Mouse (Mus musculus): ENCODE data around the gene Zfp524. TPM values are rescaled to one million over a fixed set of nuclear protein-coding genes. Genes with fewer than 3 reads are reported as not detected.
"Not testable (repeated sequence)": the region's sequence is repeated elsewhere in the genome, so short reads cannot be mapped to it uniquely, and the experiment has no call there.

Gene Zfp524
- total RNA-seq, 2 experiments from 2014 or later, result 9.3 to 16.6 TPM

DNA sequence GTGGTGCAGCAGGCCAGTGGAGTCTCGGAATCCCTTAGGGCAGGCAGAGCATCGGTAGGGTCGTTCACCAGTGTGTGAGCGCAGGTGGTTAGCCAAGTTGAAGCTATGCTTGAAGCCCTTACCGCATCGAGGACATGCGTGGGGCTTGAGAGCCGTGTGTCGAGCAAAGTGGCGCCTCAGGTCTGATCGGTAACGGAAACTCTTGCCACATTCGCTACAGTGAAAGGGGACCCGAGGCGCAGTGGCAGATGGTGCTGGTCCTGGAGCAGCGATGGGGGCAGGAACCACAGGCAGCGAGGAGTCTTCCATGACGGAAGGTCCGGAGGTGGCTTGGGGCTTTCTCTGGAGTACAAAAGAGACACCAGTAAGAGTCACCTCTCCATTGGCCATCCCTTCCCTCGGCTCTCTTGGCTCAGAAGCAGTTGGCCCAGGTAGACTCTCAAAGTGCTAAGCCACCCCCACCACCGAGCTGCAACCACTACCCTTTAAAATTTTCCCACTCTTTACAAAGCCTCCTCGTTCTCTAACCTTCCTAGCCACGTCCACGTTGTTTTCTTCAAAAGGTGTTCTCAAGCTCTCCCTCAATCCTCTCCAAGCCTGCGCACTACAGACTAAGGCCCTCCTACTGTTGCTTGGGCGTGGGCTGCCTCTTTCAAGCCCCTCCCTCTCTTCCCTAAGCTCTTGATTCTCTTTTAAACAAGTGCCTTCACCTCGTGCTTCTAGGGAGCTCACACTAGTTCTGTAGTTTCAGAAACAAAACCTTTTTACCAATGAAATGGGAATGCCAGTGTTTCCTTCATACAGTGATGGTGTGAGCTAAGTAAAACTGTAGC, 1.3 kb upstream of the Zfp524 start:
- no peak for ATAC-seq (replicated peaks; ENCODE audit: low FRiP score, low TSS enrichment, poor library complexity, severe bottlenecking)

DNA sequence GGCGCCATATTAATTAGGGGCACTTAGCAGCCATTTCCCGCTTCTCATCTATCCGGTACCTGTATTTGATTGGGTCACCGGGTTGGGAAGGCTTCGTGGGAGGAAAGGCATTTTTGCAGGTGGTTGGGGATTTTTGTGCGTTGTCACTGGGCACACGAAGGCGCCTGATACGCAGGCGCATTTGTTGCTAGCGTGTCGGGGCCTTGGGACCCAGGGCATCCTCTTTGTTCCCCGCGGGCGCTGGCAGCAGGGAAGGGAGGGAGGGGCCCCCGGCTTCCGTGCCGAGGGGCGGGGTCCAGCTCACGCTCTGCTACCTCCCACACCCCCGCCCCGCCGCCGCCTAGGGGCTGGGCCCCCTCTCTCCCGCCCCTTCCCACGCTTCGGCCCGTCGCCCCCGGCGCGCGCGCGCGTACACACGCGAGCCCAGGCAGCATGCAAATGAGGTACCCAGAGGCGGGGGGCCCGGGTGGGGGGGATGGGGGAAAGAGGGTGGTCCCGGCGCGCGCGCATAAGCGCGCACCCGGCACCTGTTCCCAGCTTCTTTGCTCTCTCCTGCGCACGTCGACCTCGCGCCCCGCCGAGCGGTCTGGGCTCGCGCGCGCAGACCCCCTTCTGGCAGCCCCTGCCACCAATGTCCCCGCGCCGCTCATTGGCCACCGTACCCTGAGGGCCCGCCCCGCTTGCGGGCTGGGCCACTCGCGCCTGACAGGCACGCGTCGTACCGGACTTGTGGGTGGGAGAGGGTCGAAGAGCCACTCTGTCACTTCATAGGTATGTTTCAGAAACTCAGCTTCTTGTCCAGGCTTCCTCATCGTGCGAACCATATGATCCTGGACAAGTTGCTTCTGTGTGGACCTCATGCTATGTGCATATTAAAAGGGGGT, 1.1 kb downstream of the Zfp524 start, which contains the start of gene Gm44973:
TSS of gene Gm44973 (plus strand) at position 379 of the 884 bp plus-strand sequence.
- ATAC-seq (replicated peaks; ENCODE audit: low FRiP score, low TSS enrichment, poor library complexity, severe bottlenecking), result peak; percentile 62

DNA sequence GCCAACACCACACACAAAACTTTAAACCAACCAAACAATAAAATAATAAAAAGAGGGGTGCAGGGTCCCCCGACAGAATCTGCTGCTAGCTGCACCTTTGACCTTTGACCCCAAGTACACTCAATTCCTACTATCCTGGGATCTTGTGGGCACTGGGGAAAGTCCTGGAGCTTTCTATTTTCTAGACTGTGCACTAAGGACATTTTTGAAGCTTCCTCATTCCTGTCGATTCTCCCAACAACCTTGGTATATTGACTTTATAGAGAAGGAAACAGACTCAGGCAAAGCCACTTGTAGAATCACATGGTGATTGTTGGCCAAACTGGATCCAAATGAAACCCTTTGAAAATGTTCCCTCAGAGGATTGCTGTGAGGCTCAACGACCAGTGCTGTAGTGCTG, 1.8 kb downstream of the Zfp524 start:
- ATAC-seq (replicated peaks; ENCODE audit: low FRiP score, low TSS enrichment, poor library complexity, severe bottlenecking), result no peak

DNA sequence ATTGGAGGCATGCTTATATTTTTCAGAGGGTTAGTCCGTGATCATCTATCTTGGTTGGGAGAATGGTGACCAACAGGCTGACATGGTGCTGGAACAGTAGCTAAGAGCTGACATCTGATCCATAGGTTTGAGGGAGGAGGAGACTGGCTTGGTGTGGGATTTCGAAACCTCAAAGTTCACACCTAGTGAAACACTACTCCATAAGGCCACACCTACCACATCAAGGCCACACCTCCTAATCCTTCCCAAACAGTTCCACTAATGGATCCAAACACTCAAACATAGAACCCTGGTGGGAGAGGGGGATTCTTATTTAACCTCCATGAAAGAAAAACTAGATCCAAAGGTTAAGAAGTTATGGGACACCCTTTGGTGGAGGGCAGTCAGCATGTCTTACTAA, 2.7 kb downstream of the Zfp524 start:
- ATAC-seq (replicated peaks; ENCODE audit: low FRiP score, low TSS enrichment, poor library complexity, severe bottlenecking), result no peak

DNA sequence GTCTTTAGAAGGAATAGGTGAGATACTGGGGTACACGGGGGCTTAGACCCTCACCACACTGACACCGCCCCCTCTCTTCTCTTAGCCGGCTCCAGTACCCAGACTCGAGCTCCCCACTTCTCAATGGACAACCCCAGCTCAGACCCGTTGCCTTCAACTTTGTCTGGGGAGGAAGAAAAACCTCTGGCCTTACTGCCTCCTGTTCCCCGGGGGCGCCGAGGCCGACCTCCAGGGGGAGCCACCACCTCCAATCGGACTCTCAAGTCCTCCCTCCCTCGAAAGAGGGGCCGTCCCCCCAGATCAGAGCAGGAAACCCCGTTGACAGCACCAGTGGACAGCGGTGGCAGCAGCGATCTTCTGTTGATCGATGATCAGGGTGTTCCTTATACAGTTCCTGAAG, 3.1 kb downstream of the Zfp524 start:
- ATAC-seq (replicated peaks; ENCODE audit: low FRiP score, low TSS enrichment, poor library complexity, severe bottlenecking), result no peak

DNA sequence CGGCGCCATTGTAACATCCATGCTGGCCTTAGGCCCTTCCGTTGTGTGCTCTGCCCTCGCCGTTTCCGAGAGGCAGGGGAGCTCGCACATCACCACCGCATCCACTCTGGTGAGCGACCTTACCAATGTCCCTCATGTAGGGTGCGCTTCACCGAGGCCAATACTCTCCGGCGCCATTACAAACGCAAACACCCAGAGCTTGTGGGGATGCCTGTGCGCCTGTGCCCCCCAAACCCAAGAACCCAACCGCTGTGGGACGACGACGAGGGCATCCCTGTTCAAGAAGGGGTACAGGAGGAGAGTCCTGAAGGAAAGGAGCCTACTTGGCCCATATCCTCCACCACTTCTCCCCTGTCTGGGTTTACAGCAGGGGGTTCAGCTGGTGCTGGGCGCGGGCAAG, 3.7 kb downstream of the Zfp524 start:
- ATAC-seq (replicated peaks; ENCODE audit: low FRiP score, low TSS enrichment, poor library complexity, severe bottlenecking), result no peak

DNA sequence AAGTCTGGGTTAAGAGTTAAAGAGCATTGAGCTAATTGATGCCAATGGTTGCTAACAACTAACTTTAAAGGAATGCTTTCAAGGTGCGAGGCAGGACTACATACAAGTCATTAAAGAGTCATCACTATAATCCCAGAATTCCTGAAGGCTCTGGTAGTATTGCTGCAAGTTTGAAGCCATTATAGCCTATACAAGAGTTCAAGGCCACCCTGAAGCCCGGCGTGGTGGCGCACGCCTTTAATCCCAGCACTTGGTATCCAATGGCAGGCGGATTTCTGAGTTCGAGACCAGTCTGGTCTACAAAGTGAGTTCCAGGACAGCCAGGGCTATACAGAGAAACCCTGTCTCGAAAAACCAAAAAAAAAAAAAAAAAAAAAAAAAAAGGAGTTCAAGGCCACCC, 5.4 kb downstream of the Zfp524 start:
- ATAC-seq (replicated peaks; ENCODE audit: low FRiP score, low TSS enrichment, poor library complexity, severe bottlenecking), result not testable (repeated sequence)

DNA sequence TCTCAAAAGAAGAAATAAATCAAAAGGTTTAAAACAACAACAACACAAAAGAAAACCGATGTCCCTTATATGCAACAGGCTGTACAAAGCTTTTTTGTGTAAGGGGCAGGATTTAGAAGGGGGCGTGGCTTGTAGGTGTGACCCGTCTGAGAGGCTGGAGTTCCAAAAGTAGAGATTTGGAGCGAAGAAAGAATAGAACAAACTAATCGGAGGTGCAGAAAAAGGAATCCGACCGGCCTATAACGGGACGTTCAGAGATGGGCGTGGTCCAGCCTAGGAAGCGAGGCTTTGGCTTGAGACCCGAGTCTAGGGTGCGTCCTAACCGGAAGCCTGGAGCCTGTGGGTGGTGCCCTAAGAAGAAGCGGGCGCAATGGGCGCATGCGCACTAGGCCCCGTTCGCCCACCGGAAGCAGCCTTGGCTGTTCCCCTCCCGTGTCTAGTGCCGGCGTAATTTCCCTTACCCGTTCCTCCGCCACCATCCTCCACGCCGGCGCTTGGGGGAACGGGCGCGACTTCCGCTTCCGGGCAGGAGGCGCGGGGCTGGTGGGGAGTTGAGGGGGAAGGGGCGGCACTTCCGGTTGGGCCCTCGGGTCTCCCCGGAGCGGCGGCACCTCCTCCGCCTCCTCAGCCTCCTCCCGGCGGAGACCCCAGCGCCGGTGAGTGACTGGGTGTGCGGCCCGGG, 5.9 kb downstream of the Zfp524 start, which contains the start of the genes Zfp865 and Ccdc106:
TSS of gene Zfp865 (plus strand) at position 377 of the 682 bp plus-strand sequence.
TSS of gene Ccdc106 (plus strand) at position 554 of the 682 bp plus-strand sequence.
- peak; percentile 91 for ATAC-seq (replicated peaks; ENCODE audit: low FRiP score, low TSS enrichment, poor library complexity, severe bottlenecking)

DNA sequence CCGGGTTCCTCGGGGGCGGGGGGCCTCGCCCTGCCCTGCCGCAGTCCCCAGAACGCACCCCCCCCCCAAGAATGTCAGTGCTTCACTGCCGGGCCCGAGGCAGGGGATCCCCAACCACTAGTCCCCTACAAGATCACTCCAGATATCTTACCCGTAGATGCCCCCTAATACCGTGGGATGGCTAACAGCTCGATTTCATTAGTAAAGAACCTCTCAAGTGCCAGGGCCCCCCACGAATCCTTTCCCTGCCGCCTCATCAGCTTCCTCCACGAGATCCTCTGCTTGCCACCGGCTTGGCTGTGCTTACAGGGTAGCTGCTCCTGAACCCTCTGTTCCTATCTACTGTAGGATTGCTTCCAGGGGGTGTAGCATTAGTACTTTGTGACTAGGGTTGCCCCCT, 6.5 kb downstream of the Zfp524 start:
- no peak for ATAC-seq (replicated peaks; ENCODE audit: low FRiP score, low TSS enrichment, poor library complexity, severe bottlenecking)

DNA sequence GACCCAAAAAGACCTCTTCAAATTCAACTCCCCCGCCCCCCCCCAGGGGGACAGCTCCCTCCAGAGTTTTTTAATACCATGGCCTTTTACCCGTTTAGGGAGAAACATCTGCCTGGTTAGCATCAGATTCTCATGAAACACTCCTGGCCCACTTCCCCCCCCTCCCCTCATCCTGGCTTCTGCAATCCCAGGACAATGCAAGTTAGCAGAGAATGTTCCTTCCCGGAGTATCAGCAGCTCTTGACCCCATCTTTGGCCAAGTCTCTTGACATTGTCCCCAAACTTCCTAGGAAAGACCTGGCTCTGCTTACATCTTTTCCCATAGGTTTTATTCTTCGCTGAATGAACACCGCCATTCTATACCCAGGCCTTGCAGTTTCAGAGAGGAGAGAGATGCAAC, 7.0 kb downstream of the Zfp524 start:
- no peak for ATAC-seq (replicated peaks; ENCODE audit: low FRiP score, low TSS enrichment, poor library complexity, severe bottlenecking)

DNA sequence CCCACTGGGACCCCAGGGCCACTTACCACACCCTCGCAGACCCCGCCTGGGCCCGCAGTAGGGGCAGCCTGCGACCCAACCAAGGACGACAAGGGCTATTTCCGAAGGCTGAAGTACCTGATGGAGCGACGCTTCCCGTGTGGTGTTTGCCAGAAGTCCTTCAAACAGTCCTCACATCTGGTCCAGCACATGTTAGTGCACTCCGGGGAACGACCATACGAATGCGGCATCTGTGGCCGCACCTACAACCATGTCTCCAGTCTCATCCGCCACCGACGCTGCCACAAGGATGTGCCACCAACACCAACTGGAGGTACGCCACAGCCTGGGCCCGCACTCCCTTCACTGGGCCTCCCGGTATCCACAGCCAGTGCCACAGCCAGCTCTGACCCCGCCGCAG, 15.3 kb downstream of the Zfp524 start:
- ATAC-seq (replicated peaks; ENCODE audit: low FRiP score, low TSS enrichment, poor library complexity, severe bottlenecking), result no peak

DNA sequence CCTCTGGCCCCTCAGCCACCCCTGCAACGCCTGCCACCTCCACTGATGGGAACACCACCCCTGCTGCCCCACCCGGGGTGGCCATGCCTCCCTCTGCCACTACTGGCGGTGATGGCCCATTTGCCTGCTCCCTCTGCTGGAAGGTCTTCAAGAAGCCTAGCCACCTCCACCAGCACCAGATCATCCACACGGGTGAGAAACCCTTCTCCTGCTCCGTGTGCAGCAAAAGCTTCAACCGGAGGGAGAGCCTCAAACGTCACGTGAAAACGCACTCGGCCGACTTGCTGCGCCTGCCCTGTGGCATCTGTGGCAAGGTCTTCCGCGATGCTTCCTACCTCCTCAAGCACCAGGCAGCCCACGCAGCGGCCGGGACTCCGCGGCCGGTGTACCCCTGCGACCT, 15.7 kb downstream of the Zfp524 start:
- ATAC-seq (replicated peaks; ENCODE audit: low FRiP score, low TSS enrichment, poor library complexity, severe bottlenecking), result 0 out of 2 replicates have a peak, but pooled peaks have one; percentile 20

DNA sequence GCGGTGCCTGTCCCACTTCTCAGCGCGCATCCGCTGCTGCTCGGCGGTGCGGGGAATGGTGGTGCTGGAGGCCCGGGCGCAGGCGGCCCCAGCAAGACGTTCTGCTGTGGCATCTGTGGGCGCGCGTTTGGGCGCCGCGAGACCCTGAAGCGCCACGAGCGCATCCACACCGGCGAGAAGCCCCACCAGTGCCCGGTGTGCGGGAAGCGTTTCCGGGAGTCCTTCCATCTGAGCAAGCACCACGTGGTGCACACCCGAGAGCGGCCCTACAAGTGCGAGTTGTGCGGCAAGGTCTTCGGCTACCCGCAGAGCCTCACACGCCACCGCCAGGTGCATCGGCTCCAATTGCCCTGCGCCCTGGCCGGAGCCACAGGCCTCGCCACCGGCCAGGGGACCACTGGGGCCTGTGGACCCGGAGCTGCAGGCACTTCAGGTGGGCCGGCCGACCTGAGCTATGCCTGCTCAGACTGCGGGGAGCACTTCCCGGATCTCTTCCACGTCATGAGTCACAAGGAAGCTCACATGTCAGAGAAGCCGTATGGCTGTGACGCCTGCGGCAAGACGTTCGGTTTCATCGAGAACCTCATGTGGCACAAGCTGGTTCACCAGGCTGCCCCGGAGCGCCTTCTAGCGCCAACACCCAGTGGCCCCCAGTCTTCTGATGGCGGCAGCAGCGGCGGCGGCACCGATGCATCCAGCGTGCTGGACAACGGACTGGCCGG, 16.5 kb downstream of the Zfp524 start:
- ATAC-seq (replicated peaks; ENCODE audit: low FRiP score, low TSS enrichment, poor library complexity, severe bottlenecking), result no peak

DNA sequence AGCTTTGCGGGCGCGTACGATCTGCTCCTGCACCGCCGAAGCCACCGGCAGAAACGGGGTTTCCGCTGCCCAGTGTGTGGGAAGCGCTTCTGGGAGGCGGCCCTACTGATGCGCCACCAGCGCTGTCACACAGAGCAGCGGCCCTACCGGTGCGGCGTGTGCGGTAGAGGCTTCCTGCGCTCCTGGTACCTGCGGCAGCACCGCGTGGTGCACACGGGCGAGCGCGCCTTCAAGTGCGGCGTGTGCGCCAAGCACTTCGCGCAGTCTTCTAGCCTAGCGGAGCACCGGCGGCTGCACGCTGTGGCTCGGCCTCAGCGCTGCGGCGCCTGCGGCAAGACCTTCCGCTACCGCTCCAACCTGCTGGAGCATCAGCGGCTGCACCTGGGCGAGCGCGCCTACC, 17.3 kb downstream of the Zfp524 start:
- ATAC-seq (replicated peaks; ENCODE audit: low FRiP score, low TSS enrichment, poor library complexity, severe bottlenecking), result no peak

DNA sequence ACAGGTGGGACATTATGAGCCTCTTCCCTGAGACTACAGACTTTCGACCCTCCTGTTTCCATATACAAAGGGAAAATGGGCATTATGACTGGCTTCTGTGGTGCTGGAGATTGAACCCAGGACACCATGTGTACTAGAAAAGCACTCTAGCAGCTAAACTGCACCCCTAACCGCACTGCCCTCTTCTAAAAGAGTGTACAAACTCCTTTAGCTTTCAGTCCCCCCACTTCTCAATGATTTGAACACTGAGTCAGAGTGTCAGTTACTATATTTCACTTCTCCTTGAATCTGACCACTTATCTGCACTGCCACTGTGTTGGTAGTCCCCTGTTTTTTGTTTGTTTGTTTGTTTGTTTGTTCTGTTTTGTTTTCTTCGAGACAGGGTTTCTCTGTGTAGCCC, 19.6 kb downstream of the Zfp524 start, which contains the start of gene 4632433K11Rik:
TSS of gene 4632433K11Rik (plus strand) at position 301 of the 400 bp plus-strand sequence.
- no peak for ATAC-seq (replicated peaks; ENCODE audit: low FRiP score, low TSS enrichment, poor library complexity, severe bottlenecking)

DNA sequence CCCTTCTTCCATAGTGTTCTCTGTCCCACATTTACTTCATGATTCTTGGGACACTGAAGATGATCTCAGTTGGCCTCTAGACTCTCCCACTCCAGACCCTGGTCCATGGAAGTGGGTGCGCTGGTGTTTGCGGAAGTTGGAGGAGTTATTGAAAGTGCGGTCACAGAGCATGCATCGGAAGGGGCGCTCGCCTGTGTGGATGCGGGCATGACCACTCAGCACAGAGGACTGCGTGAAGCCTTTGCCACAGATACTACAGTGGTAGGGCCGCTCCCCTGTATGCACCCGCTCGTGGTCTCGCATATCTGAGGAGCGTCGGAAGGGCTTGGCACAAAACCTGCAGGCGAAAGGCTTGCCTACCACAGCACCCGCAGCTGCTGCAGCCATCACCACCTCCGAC, 21.4 kb downstream of the Zfp524 start:
- ATAC-seq (replicated peaks; ENCODE audit: low FRiP score, low TSS enrichment, poor library complexity, severe bottlenecking), result no peak

DNA sequence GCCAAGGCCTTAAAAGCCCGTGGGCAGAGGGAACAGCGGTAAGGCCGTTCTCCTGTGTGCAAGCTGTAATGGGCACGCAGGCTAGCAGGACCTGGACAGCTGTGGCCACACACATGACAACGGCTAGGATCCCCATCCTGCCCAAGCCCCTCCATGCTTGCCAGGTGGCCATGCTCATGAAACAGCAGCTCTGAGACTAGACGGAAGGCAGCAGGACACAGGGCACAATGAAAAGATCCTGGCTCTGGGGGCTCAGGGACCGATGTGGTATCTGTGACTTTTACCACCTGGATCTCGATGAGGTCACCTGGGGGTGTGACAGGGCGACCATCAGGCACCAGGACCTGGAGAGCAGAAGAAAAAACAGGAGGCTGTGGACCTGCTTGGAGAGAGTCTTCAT, 21.9 kb downstream of the Zfp524 start:
- no peak for ATAC-seq (replicated peaks; ENCODE audit: low FRiP score, low TSS enrichment, poor library complexity, severe bottlenecking)

DNA sequence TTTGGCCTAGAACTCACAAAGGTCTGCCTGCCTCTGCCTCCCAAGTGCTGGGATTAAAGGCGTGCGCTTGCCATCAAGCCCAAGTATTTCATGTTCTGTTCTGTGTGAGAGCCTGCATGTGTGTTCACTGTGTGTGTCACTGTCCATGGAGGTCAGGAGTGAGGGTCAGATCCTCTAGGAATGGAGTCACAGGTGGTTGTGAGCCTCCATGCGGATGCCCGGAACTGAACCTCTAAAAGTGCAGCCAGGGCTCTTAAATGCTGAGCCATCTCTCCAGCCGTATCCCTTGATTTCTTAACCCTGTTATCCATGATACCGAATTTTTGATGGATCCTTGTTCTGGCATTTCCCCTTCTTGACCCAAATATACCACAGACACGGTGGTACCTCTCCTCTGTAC, 22.8 kb downstream of the Zfp524 start:
- ATAC-seq (replicated peaks; ENCODE audit: low FRiP score, low TSS enrichment, poor library complexity, severe bottlenecking), result no peak

DNA sequence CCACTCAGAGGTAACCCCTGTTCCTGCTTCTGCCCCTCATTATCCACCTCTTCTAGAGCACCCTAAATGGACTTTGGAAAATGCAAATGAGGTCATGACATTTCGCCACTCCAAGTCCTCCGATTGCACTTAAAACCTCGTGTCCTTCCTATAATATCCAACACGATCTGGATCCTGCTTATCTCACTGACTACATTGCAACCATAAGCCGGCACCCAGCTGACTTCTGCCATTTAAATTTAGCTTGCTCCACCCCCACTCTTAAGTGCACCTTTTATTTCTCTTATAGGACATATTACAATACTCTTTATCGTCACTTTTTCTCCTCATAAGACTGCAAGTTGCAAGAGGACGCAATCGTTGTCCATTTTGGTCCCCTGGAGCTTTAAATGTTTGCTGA, 23.3 kb downstream of the Zfp524 start:
- no peak for ATAC-seq (replicated peaks; ENCODE audit: low FRiP score, low TSS enrichment, poor library complexity, severe bottlenecking)
